Mouse (Mus musculus) cerebellum, adult 9-11 months (tissue): ENCODE data around the gene Trnp1.
"Not testable (repeated sequence)": the region's sequence is repeated elsewhere in the genome, so short reads cannot be mapped to it uniquely, and the experiment has no call there.

Experiments used
- DNase-seq: peaks from one replicate; pipeline ENCODE4 v3.0.0; 2022

Gene Trnp1

DNA sequence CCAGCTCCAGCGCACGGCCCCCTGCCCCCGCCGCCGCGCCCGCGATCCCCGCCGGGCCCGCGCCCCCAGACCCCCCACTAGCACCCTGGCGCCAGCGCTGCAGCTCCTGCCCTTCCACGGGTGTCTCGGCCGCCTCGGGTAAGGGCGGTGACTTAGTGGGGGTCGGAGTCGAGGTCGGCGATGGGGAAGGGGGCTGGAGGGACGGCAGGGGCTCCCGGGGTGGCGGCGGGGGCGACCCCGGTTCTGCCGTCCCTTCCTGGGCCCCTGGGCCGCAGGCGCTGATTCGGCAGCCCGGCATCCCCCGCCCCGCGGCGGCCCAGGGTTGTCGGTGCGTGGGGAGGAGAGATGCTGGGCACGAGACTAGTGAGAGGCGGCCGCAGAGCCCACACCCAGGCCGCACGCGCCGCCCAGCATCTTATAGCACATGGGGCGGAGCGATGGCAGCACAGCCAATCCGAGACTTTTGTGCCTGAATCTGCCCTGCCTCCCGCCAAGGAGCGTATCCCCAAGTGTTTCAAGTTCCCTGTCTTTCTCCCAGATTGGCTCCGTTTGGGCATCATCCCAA is at the start of gene Trnp1:
Gene Trnp1 (minus strand): TSS at position 391 of the 565 bp plus-strand sequence.
- DNase-seq = peak; percentile 94

GRCm38 (mm10) chr4:133545272-133546231 is 47.2 kb upstream of the Trnp1 start, which contains the start of gene Nudc:
Gene Nudc (minus strand): TSS chr4:133545996.
- DNase-seq = peak; percentile 97

GRCm38 (mm10) chr4:133536652-133537051 is 38.3 kb upstream of the Trnp1 start:
- DNase-seq = no peak

GRCm38 (mm10) chr4:133536081-133536480 is 37.7 kb upstream of the Trnp1 start:
- DNase-seq = no peak

- no peak for DNase-seq
These were observed 34.4 kb upstream of the Trnp1 start for GRCm38 (mm10) chr4:133532777-133533176.

GRCm38 (mm10) chr4:133527788-133528187 is 29.4 kb upstream of the Trnp1 start:
- no peak for DNase-seq

DNA sequence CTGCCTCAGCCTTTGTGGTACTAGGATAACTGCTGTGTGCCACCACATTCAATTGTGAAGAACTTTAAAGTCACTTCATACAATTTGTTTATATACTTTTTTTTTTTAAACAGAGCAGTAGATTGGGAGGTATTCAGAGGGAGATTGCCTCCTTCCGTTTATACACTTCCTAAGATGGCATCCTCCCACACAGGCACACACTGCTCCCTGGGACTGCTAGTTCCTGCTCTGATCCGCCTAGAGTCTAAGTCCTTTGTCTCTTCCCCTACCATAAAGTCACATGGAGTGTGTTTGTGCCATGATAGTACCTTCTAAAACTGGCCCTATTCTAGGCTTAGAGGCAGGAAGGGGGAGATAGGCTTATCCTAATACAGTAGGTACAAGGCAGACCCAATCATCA is 23.2 kb upstream of the Trnp1 start:
- no peak for DNase-seq

- no peak for DNase-seq
These were observed 21.0 kb upstream of the Trnp1 start for GRCm38 (mm10) chr4:133519369-133519665.

GRCm38 (mm10) chr4:133518601-133519368 is 20.4 kb upstream of the Trnp1 start, which contains the start of gene Kdf1:
Gene Kdf1 (plus strand): TSS chr4:133518963.
- no peak for DNase-seq

- DNase-seq = peak; percentile 83
These were observed 14.6 kb upstream of the Trnp1 start for GRCm38 (mm10) chr4:133512972-133513371.

- DNase-seq = not testable (repeated sequence)
These were observed 14.2 kb upstream of the Trnp1 start for GRCm38 (mm10) chr4:133512511-133512910.

DNA sequence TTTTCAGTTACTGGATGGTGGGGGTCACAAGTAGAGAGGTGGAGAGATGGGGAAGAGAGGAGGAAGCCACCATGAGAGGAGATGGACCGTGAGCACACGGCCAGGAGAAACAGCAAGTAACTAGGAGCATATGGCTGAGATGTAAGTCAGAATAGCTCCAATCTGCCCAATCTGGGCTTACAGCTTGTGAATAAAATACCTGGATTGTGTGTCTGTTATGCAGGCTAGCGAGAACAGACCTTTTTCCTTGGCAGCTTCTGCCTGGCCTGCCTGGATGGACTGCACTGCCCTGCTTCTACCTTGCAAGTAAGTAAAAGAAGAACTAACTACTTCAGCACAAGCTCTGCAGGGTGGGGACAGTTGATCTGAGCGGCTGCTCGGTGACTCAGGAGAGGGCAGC is 12.7 kb upstream of the Trnp1 start:
- peak; percentile 75 for DNase-seq

GRCm38 (mm10) chr4:133508990-133509389 is 10.6 kb upstream of the Trnp1 start:
- peak; percentile 88 for DNase-seq

GRCm38 (mm10) chr4:133506573-133506972 is 8.2 kb upstream of the Trnp1 start:
- DNase-seq = no peak

GRCm38 (mm10) chr4:133504755-133505485 is 6.6 kb upstream of the Trnp1 start:
- DNase-seq = peak; percentile 34

DNA sequence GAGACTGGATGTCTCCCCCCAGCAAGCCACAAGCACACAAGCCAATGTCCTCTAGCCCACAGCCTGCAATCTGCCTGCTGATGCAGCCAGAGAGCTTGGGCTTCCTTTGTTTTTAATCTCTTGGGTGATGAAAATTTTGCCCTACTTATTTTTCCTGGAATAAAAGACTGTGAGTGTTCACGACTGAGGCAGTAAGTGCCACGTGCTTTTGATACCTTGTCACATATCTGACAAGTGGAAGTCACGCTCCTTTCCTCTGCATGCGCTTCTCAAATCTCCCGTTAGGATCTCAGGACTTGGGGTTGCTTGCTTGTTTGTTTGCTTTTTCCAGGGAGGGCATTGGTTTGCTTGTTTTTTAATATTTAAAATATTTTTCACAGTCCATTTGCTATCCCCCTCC is 6.0 kb upstream of the Trnp1 start:
- no peak for DNase-seq

DNA sequence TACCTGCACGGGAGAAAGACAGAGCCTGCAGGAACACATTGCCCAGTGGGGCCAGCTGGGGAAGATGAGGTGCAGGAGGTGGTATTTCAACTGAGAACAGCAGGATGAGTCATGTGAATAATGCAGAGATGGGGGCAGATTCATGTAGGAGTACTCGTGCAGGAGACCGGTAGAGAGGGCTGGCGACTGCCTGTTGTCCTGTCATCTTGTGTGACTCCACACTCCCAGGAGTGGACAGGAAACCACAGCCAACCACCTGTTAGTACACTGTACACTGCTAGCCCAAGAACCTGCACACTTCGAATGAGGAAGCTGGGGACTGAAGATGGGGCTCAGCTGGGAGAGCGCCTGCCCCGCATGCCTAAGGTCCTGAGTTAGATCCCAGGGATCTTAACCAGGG is 3.2 kb upstream of the Trnp1 start:
- DNase-seq = peak; percentile 12

DNA sequence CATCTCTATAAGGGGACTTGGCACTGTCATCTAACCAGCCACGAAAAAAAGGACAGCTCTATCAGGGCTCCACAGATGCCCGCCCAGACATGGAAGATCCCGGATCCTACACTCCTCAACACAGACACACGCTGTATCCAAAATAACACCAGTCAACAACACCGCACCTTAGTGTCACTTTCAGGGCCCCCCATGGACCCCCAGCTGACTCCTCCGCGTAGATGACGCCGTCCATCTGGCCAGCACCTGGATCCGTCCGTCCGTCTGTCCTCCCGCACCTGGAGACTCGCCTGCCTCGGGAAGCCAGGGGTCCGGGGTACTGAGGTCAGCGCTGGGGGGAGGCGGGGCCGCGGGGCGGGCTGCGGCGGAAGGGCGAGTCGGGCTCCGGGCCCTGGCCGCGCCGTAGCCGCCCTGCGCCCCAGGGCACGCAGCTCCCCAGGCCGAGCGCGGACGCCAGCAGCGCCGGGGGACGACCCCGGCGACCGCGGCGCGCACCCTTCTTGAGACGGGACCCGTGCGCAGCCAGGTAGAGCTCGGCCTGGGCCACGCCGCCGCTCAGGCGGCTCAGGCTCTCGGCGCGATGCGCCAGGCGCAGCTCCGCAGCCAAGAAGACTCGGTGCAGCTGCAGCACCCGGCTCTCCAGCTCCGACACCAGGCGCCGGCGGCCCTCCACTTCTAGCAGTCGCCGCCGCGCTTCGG is 740 bp downstream of the Trnp1 start:
- DNase-seq = peak; percentile 71

- DNase-seq = peak; percentile 78
These were observed 1.5 kb downstream of the Trnp1 start for GRCm38 (mm10) chr4:133496738-133497445.

GRCm38 (mm10) chr4:133495711-133496110 is 2.6 kb downstream of the Trnp1 start:
- peak; percentile 80 for DNase-seq

GRCm38 (mm10) chr4:133494867-133495266 is 3.5 kb downstream of the Trnp1 start:
- DNase-seq = peak; percentile 53
